Mouse (Mus musculus): Measurements from ENCODE around the gene Magix.

Magix gene

DNA sequence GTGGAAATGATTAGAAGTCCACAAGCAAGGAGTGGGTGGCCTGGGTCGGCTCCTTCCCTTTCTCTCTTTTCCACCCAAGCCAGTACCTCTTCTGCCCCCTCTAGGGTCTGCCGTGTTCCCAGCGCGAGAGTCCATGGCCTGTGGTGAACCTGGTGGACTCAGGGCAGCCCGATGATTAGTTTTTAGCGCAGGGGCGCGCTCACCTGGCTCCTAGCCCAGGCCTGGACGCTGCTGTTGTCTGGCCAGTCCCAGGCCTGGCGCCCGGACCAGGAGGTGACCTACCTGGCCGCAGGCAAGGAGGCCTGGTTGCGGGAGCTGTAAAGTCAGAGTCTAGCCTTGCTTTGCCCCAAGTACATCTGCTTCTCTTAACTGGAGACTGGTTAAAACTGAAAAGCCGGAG, at the start of gene Magix:
Magix (minus strand) TSS at position 388 of the 400 bp plus-strand sequence.
- Histone ChIP-seq H3K4me3 (replicated peaks; ENCODE audit: low read length) (peak within 1 kb of the TSS; percentile 69), H3K27me3 (ENCODE audit: insufficient read depth, low read length) (no peaks in the 10 kb centered on the region; the same call in 1 of the 2 replicates), H3K36me3 (ENCODE audit: insufficient read depth, low read length) (no peaks in the 10 kb centered on the region), H3K9me3 (ENCODE audit: low read length) (no peaks in the 10 kb centered on the region), H3K4me1 (replicated peaks; ENCODE audit: low read depth, low read length) (peaks cover 12% of the 10 kb centered on the region)
- TF ChIP-seq POU5F1 (IDR thresholded peaks at IDR 0.05; ENCODE audit: borderline replicate concordance, low read length) (no peak), CTCF (conservative IDR thresholded peaks at IDR 0.05; ENCODE audit: low read length) (no peak), NANOG (IDR thresholded peaks at IDR 0.05; ENCODE audit: borderline replicate concordance, low read length) (no peak)

DNA sequence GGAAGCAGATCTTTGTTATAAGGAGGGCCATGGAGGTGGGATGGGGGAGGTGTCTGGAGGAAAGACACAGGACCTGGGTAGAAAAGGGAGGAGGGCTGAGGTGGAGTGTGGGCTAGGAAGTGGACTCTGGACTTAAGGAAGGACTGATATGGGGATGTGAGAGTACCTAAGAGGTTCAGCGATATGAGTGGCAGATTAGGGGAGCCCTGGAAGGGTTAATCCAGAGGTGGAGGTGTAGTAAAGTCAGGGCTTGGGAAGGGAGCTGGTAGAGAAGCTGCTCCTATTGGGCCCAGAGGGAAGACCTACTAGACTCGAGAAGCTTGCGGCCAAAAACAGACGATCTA, 47.8 kb upstream of the Magix start:
- Histone ChIP-seq H3K9me3 (ENCODE audit: low read length) (no peaks in the 10 kb centered on the region), H3K27me3 (ENCODE audit: insufficient read depth, low read length) (no peaks in the 10 kb centered on the region), H3K36me3 (ENCODE audit: insufficient read depth, low read length) (peaks cover 52% of the 10 kb centered on the region), H3K4me1 (replicated peaks; ENCODE audit: low read depth, low read length) (peaks cover 60% of the 10 kb centered on the region), H3K4me3 (replicated peaks; ENCODE audit: low read length) (peak overlapping the region; percentile 78)
- no peak for TF ChIP-seq POU5F1 (IDR thresholded peaks at IDR 0.05; ENCODE audit: borderline replicate concordance, low read length)
- TF ChIP-seq NANOG (IDR thresholded peaks at IDR 0.05; ENCODE audit: borderline replicate concordance, low read length): no peak
- TF ChIP-seq CTCF (conservative IDR thresholded peaks at IDR 0.05; ENCODE audit: low read length): no peak

DNA sequence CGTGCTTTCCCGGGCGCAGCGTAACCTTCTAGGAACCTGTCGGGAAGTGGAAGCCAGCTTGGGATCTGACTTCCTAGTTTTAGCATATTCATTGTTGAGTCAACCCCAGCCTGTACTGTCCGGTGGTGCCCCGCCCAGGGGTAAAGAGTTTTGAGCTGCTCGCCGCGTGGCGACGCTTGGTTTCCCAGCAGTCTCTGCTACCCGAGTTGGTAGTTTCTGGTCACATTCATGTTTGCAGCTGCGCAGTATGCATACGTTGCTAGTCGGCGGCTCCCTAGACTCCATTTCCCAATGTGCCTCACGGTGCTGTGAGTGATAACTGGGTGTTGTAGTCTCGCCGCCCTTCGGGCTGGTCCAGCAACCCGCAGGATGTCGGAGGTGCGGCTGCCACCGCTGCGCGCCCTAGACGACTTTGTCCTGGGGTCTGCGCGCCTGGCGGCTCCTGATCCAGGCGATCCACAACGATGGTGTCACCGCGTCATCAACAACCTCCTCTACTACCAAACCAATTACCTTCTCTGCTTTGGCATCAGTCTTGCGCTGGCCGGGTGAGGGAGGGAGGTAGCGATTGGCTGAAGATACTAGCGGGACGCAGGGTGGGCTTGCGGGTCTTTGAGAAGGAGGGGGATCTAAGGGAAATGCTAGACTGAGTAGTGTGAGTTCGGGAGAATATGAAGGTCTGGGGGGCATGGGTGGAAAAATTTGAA, 47.3 kb upstream of the Magix start, which contains the start of gene Praf2:
Praf2 (plus strand) TSS at position 225 of the 707 bp plus-strand sequence.
- H3K36me3 ChIP-seq (ENCODE audit: insufficient read depth, low read length): peaks cover 57% of the 10 kb centered on the region
- peak within 1 kb of the TSS; percentile 78 for H3K4me3 ChIP-seq (replicated peaks; ENCODE audit: low read length)
- H3K4me1 ChIP-seq (replicated peaks; ENCODE audit: low read depth, low read length): peaks cover 63% of the 10 kb centered on the region
- TF ChIP-seq NANOG (IDR thresholded peaks at IDR 0.05; ENCODE audit: borderline replicate concordance, low read length) (no peak), CTCF (conservative IDR thresholded peaks at IDR 0.05; ENCODE audit: low read length) (no peak), POU5F1 (IDR thresholded peaks at IDR 0.05; ENCODE audit: borderline replicate concordance, low read length) (no peak)
- H3K9me3 ChIP-seq (ENCODE audit: low read length): no peaks in the 10 kb centered on the region
- H3K27me3 ChIP-seq (ENCODE audit: insufficient read depth, low read length): no peaks in the 10 kb centered on the region

DNA sequence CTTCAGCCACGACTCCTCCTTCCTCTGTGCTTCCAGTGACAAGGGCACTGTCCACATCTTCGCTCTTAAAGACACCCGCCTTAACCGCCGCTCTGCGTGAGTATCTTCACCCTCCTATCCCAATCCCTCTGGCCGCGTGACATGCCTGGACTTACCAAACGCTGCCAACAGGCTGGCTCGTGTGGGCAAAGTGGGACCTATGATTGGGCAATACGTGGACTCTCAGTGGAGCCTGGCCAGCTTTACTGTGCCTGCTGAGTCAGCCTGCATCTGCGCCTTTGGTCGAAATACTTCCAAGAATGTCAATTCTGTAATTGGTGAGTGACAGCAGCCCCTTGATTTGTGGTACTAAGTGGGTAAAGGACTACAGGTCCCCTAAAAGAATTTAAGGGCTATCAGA, 46.1 kb upstream of the Magix start:
- TF ChIP-seq POU5F1 (IDR thresholded peaks at IDR 0.05; ENCODE audit: borderline replicate concordance, low read length): no peak
- no peak for TF ChIP-seq NANOG (IDR thresholded peaks at IDR 0.05; ENCODE audit: borderline replicate concordance, low read length)
- TF ChIP-seq CTCF (conservative IDR thresholded peaks at IDR 0.05; ENCODE audit: low read length): no peak
- Histone ChIP-seq H3K4me3 (replicated peaks; ENCODE audit: low read length) (peak overlapping the region; percentile 78), H3K36me3 (ENCODE audit: insufficient read depth, low read length) (peaks cover 52% of the 10 kb centered on the region), H3K27me3 (ENCODE audit: insufficient read depth, low read length) (no peaks in the 10 kb centered on the region), H3K9me3 (ENCODE audit: low read length) (no peaks in the 10 kb centered on the region), H3K4me1 (replicated peaks; ENCODE audit: low read depth, low read length) (peaks cover 61% of the 10 kb centered on the region)

DNA sequence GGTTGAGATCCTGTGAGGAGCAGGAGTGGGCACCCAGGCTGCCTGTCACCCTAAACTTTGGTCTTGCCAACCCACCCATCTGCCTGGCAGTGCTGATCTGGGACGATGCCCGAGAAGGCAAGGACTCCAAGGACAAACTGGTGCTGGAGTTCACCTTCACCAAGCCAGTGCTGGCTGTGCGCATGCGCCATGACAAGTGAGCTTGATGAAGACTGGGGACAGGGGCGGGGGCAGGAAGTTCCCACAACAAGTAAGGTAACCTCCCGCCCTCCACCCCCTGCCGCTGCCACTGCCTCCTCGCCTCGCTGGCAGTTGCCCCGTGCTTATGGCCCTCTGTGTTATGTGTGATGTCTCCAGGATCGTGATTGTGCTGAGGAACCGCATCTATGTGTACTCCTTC, 44.8 kb upstream of the Magix start:
- TF ChIP-seq NANOG (IDR thresholded peaks at IDR 0.05; ENCODE audit: borderline replicate concordance, low read length): no peak
- no peak for TF ChIP-seq CTCF (conservative IDR thresholded peaks at IDR 0.05; ENCODE audit: low read length)
- no peak for TF ChIP-seq POU5F1 (IDR thresholded peaks at IDR 0.05; ENCODE audit: borderline replicate concordance, low read length)
- H3K4me1 ChIP-seq (replicated peaks; ENCODE audit: low read depth, low read length): peaks cover 61% of the 10 kb centered on the region
- H3K9me3 ChIP-seq (ENCODE audit: low read length): no peaks in the 10 kb centered on the region
- H3K36me3 ChIP-seq (ENCODE audit: insufficient read depth, low read length): peaks cover 45% of the 10 kb centered on the region
- H3K4me3 ChIP-seq (replicated peaks; ENCODE audit: low read length): peak overlapping the region; percentile 78
- no peaks in the 10 kb centered on the region for H3K27me3 ChIP-seq (ENCODE audit: insufficient read depth, low read length)

DNA sequence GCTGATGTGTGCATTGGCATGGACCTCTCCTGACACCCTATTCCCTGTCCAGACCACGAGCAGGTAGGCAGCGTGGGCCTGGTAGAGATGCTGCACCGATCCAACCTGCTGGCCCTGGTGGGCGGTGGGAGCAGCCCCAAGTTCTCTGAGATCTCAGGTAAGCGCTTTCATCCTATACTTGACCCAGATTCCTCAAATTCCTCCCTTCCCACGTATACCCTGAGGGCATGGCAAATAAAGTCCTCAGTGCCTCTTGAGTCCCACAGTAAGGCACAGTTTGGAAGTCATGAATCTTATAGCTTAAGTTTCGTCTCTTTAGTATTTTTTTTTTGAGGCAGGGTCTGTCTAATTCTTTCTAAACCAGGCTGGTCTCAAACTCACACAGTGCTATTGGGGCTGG, 43.1 kb upstream of the Magix start:
- Histone ChIP-seq H3K27me3 (ENCODE audit: insufficient read depth, low read length) (no peaks in the 10 kb centered on the region), H3K36me3 (ENCODE audit: insufficient read depth, low read length) (peaks cover 43% of the 10 kb centered on the region)

DNA sequence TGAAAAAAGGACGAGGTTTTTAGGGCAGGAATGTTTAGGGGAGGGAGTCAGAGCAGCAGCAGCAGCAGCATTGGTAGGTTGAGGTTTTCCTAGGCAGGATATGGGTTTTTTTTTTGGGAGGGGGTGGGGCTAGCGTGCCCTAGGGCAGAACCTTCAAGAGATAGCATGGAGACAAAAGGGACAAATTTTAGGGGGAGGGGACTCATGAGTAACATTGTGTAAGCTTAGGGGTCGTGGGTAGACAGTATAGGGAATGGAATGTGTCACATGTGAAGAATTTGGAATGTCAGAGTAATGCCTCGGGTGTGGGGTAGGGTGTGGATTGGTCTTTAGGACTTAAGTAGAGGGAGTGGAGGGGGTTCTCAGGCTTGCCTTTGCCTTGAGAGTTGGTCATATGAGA, 41.6 kb upstream of the Magix start:
- no peak for TF ChIP-seq CTCF (conservative IDR thresholded peaks at IDR 0.05; ENCODE audit: low read length)
- no peak for TF ChIP-seq NANOG (IDR thresholded peaks at IDR 0.05; ENCODE audit: borderline replicate concordance, low read length)
- no peak for TF ChIP-seq POU5F1 (IDR thresholded peaks at IDR 0.05; ENCODE audit: borderline replicate concordance, low read length)
- Histone ChIP-seq H3K4me1 (replicated peaks; ENCODE audit: low read depth, low read length) (peaks cover 46% of the 10 kb centered on the region), H3K9me3 (ENCODE audit: low read length) (no peaks in the 10 kb centered on the region), H3K36me3 (ENCODE audit: insufficient read depth, low read length) (peaks cover 42% of the 10 kb centered on the region), H3K27me3 (ENCODE audit: insufficient read depth, low read length) (no peaks in the 10 kb centered on the region), H3K4me3 (replicated peaks; ENCODE audit: low read length) (peak overlapping the region; percentile 84)

More for the DNA sequence above, 43.1 kb upstream of the Magix start:
- no peak for TF ChIP-seq NANOG (IDR thresholded peaks at IDR 0.05; ENCODE audit: borderline replicate concordance, low read length)
- TF ChIP-seq CTCF (conservative IDR thresholded peaks at IDR 0.05; ENCODE audit: low read length): no peak
- TF ChIP-seq POU5F1 (IDR thresholded peaks at IDR 0.05; ENCODE audit: borderline replicate concordance, low read length): no peak
- peak overlapping the region; percentile 84 for H3K4me3 ChIP-seq (replicated peaks; ENCODE audit: low read length)
- no peaks in the 10 kb centered on the region for H3K9me3 ChIP-seq (ENCODE audit: low read length)
- H3K4me1 ChIP-seq (replicated peaks; ENCODE audit: low read depth, low read length): peaks cover 51% of the 10 kb centered on the region

DNA sequence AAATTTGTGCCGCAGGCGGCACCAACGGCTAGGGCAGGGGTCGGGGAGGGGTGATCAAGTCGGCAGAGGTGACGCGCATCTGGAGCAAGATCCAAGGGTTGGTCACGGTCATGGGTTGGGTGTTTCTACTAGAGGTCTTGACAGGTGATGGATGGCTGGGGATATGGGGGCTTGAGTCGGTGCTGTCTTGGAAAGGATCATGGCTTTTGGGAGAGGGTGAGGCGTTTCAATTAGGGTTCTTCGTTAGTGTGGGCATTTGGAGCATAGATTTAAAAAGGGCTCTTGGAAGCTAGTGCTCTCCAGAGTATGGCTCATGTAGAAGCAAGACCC, 41.2 kb upstream of the Magix start:
- Histone ChIP-seq H3K36me3 (ENCODE audit: insufficient read depth, low read length) (peaks cover 37% of the 10 kb centered on the region), H3K9me3 (ENCODE audit: low read length) (no peaks in the 10 kb centered on the region), H3K4me1 (replicated peaks; ENCODE audit: low read depth, low read length) (peaks cover 41% of the 10 kb centered on the region), H3K4me3 (replicated peaks; ENCODE audit: low read length) (peak overlapping the region; percentile 84), H3K27me3 (ENCODE audit: insufficient read depth, low read length) (no peaks in the 10 kb centered on the region)
- TF ChIP-seq NANOG (IDR thresholded peaks at IDR 0.05; ENCODE audit: borderline replicate concordance, low read length) (no peak), CTCF (conservative IDR thresholded peaks at IDR 0.05; ENCODE audit: low read length) (no peak), POU5F1 (IDR thresholded peaks at IDR 0.05; ENCODE audit: borderline replicate concordance, low read length) (no peak)
